Mouse (Mus musculus) large intestine, adult 2 months (tissue): ENCODE measurements around the gene Fbxl15. TPM values are rescaled to one million over a fixed set of nuclear protein-coding genes. Genes with fewer than 3 reads are reported as not detected.

ENCODE experiments used
- DNase-seq: peaks from one replicate; pipeline ENCODE4 v3.0.0-alpha.2; 2012; ENCODE audit warnings: low read depth, low spot score
- WGBS: fragments of 180-500 bp; shearing (Covaris S2); methylation state at CpG from one replicate; pipeline ENCODE4 v1.1.7; 2018; 5-methylcytosine and 5-hydroxymethylcytosine counted together
- polyA plus RNA-seq: library from polyadenylated mRNA; depleted of rRNA; stranded (reverse); fragments of >200 nt; gene quantifications from 2 replicates; pipeline ENCODE4 v1.2.3, GENCODE M21; 2012

The Fbxl15 gene
- polyA plus RNA-seq, 1 experiment: 14.5 TPM

DNA sequence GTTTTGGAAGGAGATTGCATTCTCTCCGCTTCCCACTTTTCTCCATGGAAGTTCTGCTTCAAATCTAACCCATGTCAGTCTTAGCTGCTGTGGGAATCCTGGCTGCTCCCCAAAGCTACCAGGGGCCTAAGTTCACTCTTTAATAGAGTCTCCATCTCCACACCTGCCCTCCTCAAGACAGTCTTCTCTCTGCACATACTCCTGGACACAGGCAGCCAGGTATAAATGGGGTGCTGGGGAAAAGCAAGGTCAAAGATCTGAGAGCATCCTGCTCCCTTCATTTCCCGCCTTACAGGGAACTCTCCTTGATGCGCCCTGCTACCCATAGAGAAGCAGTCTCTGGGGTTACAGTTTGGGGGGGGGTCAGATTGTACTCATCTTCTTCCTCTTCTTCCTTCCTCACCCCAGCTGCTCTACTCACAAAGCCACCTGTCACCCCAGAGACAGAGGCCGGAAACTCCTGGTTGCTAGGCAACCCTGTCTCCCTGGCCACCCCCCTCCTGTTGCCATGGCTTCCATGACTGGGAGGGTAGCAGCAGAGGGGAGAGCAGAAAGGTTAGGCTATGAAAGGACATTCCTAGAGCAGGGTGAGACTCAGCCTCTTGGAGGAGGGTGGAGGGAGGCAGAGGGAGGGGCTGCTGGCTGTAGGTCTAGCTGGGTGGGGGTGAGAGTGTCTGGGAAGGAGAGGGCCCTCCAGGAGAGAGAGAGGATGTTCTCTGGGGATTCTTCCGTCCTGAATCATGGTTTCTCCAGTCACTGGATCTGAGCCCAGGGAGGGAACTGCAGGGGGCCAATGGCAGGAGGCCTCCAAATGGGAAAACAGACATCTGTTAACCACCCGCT, 6.7 kb upstream of the Fbxl15 start:
- no peak for DNase-seq
- WGBS: 30% methylated on average over 6 of the region's 6 CpGs

DNA sequence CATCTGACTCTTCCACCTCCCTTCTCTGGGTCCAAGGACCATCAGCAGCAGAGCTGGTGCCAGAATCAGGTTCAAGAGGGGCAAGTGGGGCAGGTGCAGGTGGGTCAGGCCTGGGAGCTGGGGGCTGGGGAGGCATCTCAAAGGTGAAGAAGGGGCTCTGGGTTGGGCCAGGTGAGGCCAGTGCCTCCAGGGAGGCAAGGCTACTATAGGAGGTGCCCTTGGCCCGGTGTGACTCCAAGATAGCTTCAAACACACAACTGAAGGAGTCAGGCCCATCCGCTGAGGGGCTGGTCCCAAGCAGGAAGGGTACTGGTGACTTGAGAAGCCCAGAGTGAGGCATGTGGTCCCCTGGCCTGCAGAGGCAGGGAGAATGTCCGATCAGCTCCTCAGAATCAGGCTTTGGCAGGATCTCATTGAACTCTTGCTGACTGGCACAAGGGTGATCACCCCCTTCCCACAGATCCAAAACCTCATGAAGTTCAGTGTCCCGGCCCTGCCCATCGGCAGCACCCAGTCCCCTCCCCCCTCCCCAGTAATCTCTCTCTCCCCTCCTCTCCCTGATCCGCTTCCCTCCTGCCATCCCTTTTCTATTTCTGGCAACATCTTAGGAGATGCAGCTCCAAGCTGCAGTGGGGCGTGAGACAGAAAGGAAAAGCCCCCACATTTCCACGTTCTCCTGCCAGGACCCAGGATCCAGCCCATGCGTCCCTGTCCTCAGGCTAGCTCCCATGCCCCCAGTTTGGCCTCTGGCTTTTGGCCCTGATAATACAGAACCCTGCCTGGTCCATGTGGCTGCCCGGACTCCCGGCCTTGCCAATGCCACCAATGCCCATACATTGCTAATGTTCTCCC, 5.6 kb upstream of the Fbxl15 start:
- WGBS: 55% methylated on average over 11 of the region's 11 CpGs
- no peak for DNase-seq

DNA sequence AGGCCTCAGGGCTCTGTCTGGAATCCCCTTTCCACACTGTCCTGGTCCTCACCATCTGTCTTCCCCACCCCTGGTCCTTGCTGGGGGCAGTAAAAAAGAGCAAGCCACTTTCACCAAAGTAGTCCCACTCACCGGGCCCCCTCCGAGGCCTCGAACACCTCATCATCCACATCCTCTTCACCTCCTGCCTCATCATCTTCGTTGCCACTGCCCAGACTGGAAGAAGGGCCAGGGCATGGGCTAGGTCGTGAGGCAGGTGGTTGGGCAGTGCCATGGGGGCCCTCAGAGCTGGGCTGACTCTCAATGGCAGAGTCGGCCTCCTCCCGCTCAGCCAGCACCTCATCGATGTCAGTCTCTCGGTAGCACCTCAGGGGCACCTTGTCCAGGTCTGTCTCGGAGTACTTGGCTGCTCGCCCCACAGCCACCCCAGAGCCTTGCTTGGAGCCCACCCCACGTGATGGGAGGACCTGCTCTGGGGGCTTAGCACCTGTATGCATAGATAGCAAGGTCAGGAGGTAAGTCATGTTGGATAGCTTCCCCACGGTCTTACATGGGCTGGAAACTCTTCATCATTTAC, 4.9 kb upstream of the Fbxl15 start:
- 72% methylated on average over 13 of the region's 13 CpGs for WGBS

DNA sequence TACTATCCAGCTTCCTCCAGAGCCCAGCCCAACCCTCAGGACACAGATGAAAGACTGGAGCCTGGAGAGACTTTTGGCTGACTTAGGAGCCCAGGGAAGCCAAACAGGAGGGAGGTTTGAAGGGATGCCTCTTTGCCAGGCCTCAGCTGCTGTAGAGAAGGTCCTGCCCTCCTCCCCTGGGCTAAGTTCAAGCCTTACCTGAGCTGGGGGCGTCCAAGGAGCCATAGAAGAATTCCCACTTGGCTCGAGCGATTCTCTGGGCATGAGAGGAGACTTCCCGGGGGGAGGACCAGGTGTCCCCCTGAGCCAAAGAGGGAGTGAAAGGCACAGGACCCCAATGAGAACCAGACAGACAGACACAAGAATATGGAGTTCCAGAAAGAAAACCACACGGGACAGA, 4.3 kb upstream of the Fbxl15 start:
- no peak for DNase-seq
- 57% methylated on average over 5 of the region's 5 CpGs for WGBS

More for the DNA sequence above, 4.9 kb upstream of the Fbxl15 start:
- no peak for DNase-seq

DNA sequence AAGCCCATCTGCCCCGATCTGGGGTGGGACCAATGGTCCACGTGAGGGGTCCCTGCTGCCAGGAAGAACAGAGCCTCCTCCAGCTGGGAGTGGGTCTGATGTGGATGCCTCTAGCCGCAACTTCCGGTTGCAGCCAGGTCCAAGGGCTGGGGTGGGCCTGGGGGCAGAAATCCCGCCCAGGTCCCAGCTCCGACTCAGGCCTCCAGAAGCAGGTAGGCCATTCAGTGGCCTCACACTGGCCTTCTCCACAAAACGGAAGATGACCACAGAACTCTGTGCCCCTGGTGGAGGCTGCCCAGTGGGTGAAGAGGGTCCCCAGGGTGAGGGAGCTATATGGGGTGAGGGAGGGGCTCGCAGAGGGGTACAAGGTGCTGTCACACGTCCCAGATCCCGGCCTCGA, 3.6 kb upstream of the Fbxl15 start:
- WGBS: 66% methylated on average over 11 of the region's 11 CpGs
- DNase-seq: no peak

DNA sequence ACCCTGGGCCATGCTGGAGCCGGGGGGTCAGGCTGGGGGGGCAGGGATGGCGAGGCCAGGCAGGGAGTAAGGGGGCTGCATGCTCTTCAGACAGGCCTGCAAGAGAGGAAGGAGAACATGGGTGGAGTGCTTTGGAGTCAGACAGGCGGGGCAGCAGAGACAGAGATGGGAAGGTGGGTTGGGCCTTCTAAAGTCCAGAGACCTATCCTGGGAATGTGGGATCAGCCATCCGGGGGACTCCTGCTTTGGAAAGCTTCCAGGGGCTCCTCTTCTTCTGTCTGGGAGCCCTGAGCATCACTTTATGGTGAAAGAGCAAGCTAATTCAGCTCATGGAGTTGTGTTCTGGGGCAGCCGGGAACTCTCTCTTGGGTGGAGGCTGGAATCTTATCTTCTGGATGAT, 3.1 kb upstream of the Fbxl15 start:
- DNase-seq: no peak
- 47% methylated on average over 5 of the region's 5 CpGs for WGBS

DNA sequence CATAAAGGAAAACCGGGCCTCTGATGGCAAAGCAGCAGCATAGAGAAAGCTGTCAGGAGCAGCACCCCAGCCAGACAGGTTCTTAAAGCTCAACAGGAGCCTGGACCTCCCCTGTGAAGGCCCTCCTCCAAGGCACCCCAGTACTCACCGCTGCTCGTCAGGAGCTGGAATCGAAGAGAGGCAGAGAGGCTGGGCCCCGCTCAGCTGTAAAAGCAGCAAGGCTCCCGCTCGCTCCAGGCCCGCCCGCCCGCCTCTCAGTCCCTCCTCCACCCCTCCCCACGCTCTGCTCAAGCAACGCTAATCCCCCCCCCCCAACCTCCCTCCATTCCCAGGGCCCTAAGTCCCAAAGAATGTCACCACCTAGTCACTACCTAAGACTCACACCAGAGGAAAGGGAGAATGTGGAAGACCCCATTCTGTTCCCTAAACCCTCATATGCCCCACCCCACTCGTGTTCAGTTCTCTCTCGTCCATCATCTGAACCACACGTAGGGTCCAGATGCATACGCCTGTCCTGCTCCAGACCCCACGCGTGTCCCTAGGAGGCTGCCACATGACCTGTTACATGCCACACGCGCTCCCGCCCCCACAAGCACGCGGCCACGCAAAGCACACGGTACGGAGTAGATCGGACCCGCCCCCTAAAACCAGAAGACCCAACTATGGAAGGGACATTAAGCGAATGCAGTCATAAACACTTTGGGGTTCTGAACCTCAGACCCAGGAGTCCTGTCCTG, 1.8 kb upstream of the Fbxl15 start:
- 11% methylated on average over 29 of the region's 29 CpGs for WGBS

DNA sequence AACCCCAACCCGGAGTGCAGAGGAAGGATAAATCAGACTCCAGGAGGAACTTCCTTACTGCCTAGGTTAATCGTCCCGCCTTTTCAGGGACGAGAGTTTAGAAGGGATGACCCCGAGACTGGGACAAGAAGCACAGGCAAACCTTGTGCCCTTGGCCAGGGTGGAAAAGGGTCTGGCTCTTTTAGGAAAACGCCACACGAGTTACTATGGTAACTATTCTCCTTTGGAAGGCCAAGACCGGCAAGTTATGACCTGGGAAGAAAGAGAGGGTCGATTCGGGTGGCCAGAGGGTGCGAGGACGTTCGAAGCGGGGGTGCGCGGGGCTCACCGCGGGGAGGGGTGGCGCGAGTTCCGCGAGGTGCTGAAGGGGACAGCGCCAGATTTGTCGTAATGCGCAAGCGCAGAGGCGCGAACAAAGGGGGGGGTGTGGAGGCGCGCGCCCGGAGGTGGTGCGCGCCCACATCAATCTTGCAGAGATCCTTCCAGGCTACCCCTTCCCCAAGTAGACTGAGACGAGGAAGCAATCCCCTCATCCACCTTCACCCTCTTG, 1.2 kb upstream of the Fbxl15 start, which contains the start of gene Psd:
Psd (minus strand) TSS at position 401 of the 550 bp plus-strand sequence.
- 1% methylated on average over 35 of the region's 35 CpGs for WGBS

More for the DNA sequence above, 1.8 kb upstream of the Fbxl15 start:
- DNase-seq: no peak

DNA sequence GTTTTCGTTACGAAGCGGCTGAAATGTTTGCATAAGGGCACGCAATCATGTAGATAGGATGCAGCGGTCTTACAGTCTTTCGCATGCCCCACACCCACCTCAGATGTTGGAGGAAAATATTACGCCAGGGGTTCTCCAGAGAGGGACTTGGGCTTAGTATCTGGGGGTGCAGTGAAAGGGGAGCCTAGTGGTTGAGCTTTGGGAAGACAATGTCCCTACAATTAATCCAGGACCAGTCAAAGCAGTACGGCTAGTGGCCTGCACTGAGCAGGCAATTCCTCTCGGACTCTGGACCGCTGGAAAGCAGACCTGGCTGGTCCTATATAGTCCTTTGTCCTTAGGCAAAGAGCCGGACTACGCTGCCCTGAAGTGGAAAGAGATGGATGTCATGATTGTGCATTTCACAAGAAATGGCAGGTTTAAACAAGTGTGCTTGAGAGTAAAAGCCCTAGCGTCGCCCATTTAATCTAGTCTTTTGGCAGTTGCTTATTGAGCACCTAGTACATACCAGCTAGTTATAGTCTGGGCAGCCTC, 386 bp upstream of the Fbxl15 start:
- 21% methylated on average over 14 of the region's 14 CpGs for WGBS
- no peak for DNase-seq

More for the DNA sequence above, 1.2 kb upstream of the Fbxl15 start, which contains the start of gene Psd:
- DNase-seq: no peak

DNA sequence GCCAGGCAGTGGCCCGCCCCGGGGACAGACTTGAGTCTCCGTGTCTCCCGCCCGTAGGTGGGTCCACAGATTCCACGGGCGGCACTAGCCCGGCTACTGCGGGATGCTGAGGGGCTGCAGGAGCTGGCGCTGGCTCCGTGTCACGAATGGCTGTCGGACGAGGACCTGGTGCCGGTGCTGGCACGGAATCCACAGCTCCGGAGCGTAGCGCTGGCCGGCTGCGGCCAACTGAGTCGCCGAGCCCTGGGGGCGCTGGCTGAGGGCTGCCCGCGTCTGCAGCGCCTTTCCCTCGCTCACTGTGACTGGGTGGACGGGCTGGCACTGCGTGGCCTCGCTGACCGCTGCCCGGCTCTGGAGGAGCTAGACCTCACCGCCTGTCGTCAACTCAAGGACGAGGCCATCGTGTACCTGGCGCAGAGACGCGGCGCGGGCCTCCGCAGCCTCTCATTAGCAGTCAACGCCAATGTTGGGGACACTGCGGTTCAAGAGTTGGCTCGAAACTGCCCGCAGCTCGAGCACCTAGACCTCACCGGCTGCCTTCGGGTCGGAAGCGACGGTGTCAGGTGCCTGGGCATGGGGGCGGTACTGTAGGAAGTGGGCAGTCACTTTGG, 1.2 kb downstream of the Fbxl15 start:
- WGBS: 2% methylated on average over 50 of the region's 54 CpGs
- no peak for DNase-seq

DNA sequence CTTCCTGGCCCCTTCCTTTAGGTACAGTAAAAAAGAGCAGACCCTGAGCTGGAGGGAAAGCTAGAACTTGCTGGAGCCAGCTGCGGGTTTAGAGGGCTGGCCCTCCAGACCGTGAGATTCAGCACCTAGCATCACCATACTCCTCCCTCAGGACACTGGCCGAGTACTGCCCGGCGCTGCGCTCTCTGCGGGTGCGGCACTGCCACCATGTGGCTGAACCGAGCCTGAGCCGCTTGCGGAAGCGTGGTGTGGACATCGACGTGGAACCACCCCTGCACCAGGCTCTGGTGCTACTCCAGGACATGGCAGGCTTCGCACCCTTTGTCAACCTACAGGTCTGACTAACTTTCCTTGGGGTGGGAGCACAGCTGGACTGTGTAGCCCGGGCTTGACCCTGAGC, 2.0 kb downstream of the Fbxl15 start:
- no peak for DNase-seq
- 4% methylated on average over 16 of the region's 16 CpGs for WGBS

DNA sequence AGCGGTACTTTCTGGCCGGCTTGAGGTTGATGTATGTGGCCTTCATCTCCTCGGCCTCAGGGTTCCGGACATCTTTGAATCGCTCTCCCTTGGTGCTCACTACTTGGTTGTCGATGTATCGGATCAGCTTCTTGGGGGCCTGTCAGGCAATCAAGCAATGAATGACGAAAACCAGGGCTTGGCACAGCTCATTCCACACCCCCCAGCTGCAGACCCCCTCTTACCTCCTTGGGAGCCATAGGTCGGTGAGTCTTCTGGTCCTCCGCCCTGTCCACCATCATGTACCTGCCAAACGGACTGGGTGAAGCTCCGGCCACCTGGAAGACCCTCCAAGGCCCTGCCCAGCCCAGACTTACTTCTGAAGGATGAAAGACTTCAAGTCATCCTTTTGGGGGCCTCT, 2.7 kb downstream of the Fbxl15 start:
- no peak for DNase-seq
- 95% methylated on average over 12 of the region's 12 CpGs for WGBS

DNA sequence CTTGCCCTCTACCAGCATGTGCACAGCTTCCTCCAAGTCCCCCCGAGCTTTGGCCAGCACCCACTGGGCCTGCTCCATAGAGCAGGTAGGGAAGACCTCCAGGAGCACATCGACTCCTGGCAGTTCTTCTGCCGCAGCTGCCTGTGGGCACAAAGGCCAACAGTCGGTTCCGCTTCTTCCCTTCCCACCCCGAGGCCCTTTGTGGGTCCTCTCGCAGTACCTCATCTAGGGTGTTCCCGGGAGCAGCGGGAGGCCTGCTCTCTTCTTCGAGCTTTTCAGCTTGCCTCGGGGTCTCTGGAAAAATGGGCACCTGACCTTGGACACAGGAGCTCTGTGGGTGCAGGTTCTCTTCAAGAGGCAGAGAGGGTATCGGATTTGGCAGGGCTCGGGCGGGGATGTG, 3.3 kb downstream of the Fbxl15 start:
- 92% methylated on average over 14 of the region's 14 CpGs for WGBS
- DNase-seq: no peak

DNA sequence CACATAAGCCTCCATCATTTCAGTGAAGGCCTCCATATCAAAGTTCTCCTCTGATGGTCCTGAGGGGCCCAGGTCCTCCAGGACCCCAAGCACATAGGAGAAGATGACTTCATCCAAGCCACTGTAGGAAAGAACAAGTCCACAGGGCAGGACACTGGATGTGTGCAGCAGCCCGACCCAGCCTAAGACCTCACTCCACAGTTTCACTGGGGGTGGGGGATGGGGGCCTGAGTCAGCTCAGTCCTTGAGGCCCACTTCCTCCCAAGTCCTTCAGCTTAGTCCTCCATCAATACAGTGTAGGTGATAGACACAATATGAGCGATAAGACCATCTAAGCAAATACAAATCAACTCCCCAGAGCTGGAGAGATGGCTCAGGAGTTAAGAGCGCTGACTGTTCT, 4.0 kb downstream of the Fbxl15 start:
- WGBS: 82% methylated on average over 3 of the region's 3 CpGs
- no peak for DNase-seq

DNA sequence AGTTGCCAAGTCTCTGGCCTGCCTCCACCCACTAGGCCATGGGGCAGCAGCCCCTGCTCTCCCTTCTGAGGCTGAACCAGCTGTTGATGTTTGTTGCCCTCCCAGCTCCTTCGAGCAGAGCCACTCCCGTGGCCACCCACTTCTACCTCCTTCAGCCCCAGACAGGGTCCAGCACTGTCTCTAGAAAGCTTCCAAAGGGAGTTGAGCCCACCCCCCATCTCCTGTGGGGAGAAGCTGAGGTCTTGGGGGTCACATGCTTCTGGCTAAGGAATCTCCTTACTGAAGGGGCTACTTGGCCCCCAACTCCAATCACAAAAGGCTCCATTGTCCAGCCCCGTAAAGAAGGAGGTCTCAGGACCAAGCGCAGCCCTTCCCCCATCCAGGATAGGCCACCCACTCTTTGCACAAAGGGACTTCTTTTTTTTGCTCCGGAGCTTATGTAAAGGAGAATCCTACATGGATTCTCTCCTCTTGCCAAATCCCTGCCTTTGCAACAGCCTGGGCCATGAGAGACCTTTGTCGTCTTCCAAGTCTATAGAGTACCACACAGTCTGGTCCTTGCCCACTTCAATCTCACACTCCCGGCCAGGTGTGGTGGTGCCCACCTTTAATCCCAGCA, 4.8 kb downstream of the Fbxl15 start:
- WGBS: 77% methylated on average over 7 of the region's 7 CpGs
- no peak for DNase-seq

DNA sequence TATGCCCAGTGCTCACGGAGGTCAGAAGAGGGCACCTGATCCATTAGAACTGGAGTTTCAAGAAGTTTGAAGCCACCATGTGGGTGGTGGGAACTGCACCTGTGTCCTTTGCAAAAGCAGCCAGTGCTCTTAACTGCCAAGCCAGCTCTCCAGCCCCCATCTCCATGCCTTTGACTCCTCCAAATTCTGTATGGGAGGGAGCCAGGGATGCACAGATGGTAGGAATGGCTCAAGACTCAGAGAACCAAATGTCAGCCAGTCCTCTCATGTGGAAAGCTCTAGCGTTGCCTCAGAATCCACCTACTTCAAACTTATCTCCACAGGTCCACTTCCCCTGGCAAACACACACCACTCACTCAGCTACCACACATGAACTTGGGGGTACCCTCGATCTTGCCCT, 5.9 kb downstream of the Fbxl15 start:
- 92% methylated on average over 3 of the region's 3 CpGs for WGBS
- no peak for DNase-seq

DNA sequence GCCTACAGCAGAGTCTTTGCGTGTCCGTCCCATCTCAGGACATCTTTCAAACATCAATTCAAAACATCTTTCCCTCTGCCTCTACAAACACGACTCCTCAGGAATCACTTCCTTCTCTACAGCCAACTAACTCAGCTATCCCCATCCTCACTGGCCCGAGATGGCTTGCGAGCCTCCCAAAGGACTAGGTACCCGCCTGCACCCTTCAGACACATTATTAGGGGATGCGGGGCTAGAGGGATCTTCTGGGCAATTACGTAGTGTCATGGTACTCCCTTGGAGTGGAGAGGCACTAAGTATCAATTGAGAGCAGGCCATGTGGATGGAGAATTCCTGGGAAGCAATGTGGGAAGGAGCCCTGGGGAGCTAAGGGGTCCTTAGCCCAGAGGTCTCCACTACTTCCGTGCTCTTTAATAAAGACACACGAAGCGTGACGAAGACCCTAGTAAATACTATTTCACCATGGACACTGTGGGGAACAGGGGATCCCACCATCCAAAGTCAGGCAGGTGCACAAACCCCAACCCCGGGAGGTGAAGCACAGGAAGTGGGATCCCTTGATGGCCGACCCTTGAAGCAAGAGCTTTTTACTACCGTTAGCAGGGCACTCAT, 9.8 kb downstream of the Fbxl15 start:
- 33% methylated on average over 15 of the region's 15 CpGs for WGBS

More for the DNA sequence above, 9.8 kb downstream of the Fbxl15 start:
- DNase-seq: no peak
